Mouse (Mus musculus): ENCODE measurements around the gene Sapcd1. TPM values are rescaled to one million over a fixed set of nuclear protein-coding genes. Genes with fewer than 3 reads are reported as not detected.

The Sapcd1 gene
- polyA plus RNA-seq, 1 experiment from 2014 or later = 1.4 TPM

- H3K4me3 ChIP-seq = no peak overlapping the region
- WGBS = 92% methylated on average over 7 of the region's 7 CpGs
- no peak overlapping the region for H3K27ac ChIP-seq
- no peaks in the 10 kb centered on the region for H3K9me3 ChIP-seq (replicated peaks)
- no peak for DNase-seq (ENCODE audit: low spot score)
- no peaks in the 10 kb centered on the region for H3K36me3 ChIP-seq
- H3K27me3 ChIP-seq (ENCODE audit: low read depth, poor library complexity, severe bottlenecking) = peaks cover 4% of the 10 kb centered on the region; the same call in 1 of the 2 replicates
- peaks cover 27% of the 10 kb centered on the region for H3K4me1 ChIP-seq
Observed at GRCm38 (mm10) chr17:35031880-35032279, 4.1 kb upstream of the Sapcd1 start.

- Histone ChIP-seq H3K9me3 (replicated peaks) (no peaks in the 10 kb centered on the region), H3K27ac (peak overlapping the region; percentile 21; the same call in 1 of the 2 replicates), H3K36me3 (no peaks in the 10 kb centered on the region), H3K27me3 (ENCODE audit: low read depth, poor library complexity, severe bottlenecking) (peaks cover 4% of the 10 kb centered on the region; the same call in 1 of the 2 replicates), H3K4me3 (no peak overlapping the region), H3K4me1 (peaks cover 30% of the 10 kb centered on the region)
- WGBS = 90% methylated on average over 11 of the region's 11 CpGs
- DNase-seq (ENCODE audit: low spot score) = peak; percentile 27
Observed at GRCm38 (mm10) chr17:35031272-35031671, 3.5 kb upstream of the Sapcd1 start.

GRCm38 (mm10) chr17:35029691-35030532 lies 2.1 kb upstream of the Sapcd1 start:
- Histone ChIP-seq H3K4me3 (0 out of 2 replicates have a peak overlapping the region, but pooled peaks have one; percentile 3), H3K36me3 (no peaks in the 10 kb centered on the region), H3K9me3 (replicated peaks) (no peaks in the 10 kb centered on the region), H3K27me3 (ENCODE audit: low read depth, poor library complexity, severe bottlenecking) (peaks cover 4% of the 10 kb centered on the region; the same call in 1 of the 2 replicates), H3K27ac (0 out of 2 replicates have a peak overlapping the region, but pooled peaks have one; percentile 9), H3K4me1 (peaks cover 35% of the 10 kb centered on the region)
- WGBS = 38% methylated on average over 19 of the region's 19 CpGs
- DNase-seq (ENCODE audit: low spot score) = peak; percentile 43

- Histone ChIP-seq H3K36me3 (no peaks in the 10 kb centered on the region), H3K4me1 (peaks cover 51% of the 10 kb centered on the region), H3K27me3 (ENCODE audit: low read depth, poor library complexity, severe bottlenecking) (peaks cover 4% of the 10 kb centered on the region; the same call in 1 of the 2 replicates), H3K9me3 (replicated peaks) (no peaks in the 10 kb centered on the region), H3K27ac (no peak overlapping the region), H3K4me3 (no peak overlapping the region)
- 85% methylated on average over 2 of the region's 2 CpGs for WGBS
- no peak for DNase-seq (ENCODE audit: low spot score)
Observed at GRCm38 (mm10) chr17:35028315-35028714, 499 bp upstream of the Sapcd1 start.

- no peaks in the 10 kb centered on the region for H3K36me3 ChIP-seq
Observed at GRCm38 (mm10) chr17:35026206-35026605, 1.6 kb downstream of the Sapcd1 start.

GRCm38 (mm10) chr17:35024691-35025488 lies 2.9 kb downstream of the Sapcd1 start:
- no peaks in the 10 kb centered on the region for H3K27me3 ChIP-seq (ENCODE audit: low read depth, poor library complexity, severe bottlenecking)
- H3K4me1 ChIP-seq = peaks cover 58% of the 10 kb centered on the region
- H3K9me3 ChIP-seq (replicated peaks) = no peaks in the 10 kb centered on the region
- H3K4me3 ChIP-seq = no peak overlapping the region
- peak overlapping the region; percentile 69 for H3K27ac ChIP-seq
- H3K36me3 ChIP-seq = no peaks in the 10 kb centered on the region
- DNase-seq (ENCODE audit: low spot score) = no peak
- 64% methylated on average over 10 of the region's 10 CpGs for WGBS

More at GRCm38 (mm10) chr17:35026206-35026605, 1.6 kb downstream of the Sapcd1 start:
- H3K27me3 ChIP-seq (ENCODE audit: low read depth, poor library complexity, severe bottlenecking) = peaks cover 3% of the 10 kb centered on the region; the same call in 1 of the 2 replicates
- H3K9me3 ChIP-seq (replicated peaks) = no peaks in the 10 kb centered on the region
- peak; percentile 29 for DNase-seq (ENCODE audit: low spot score)
- H3K27ac ChIP-seq = 0 out of 2 replicates have a peak overlapping the region, but pooled peaks have one; percentile 71
- peaks cover 63% of the 10 kb centered on the region for H3K4me1 ChIP-seq
- no peak overlapping the region for H3K4me3 ChIP-seq
- WGBS = 88% methylated on average over 5 of the region's 5 CpGs

- peaks cover 51% of the 10 kb centered on the region for H3K4me1 ChIP-seq
- peak overlapping the region; percentile 69 for H3K27ac ChIP-seq
- 73% methylated on average over 13 of the region's 13 CpGs for WGBS
- H3K27me3 ChIP-seq (ENCODE audit: low read depth, poor library complexity, severe bottlenecking) = no peaks in the 10 kb centered on the region
- peak; percentile 28 for DNase-seq (ENCODE audit: low spot score)
- H3K9me3 ChIP-seq (replicated peaks) = no peaks in the 10 kb centered on the region
- no peak overlapping the region for H3K4me3 ChIP-seq
- no peaks in the 10 kb centered on the region for H3K36me3 ChIP-seq
Observed at GRCm38 (mm10) chr17:35024261-35024660, 3.6 kb downstream of the Sapcd1 start.

GRCm38 (mm10) chr17:35023756-35024155 lies 4.1 kb downstream of the Sapcd1 start:
- WGBS = 78% methylated on average over 4 of the region's 4 CpGs
- H3K27ac ChIP-seq = peak overlapping the region; percentile 69
- no peaks in the 10 kb centered on the region for H3K9me3 ChIP-seq (replicated peaks)
- peaks cover 46% of the 10 kb centered on the region for H3K4me1 ChIP-seq
- H3K36me3 ChIP-seq = no peaks in the 10 kb centered on the region
- H3K27me3 ChIP-seq (ENCODE audit: low read depth, poor library complexity, severe bottlenecking) = no peaks in the 10 kb centered on the region
- peak; percentile 29 for DNase-seq (ENCODE audit: low spot score)
- 0 out of 2 replicates have a peak overlapping the region, but pooled peaks have one; percentile 4 for H3K4me3 ChIP-seq

- H3K27me3 ChIP-seq (ENCODE audit: low read depth, poor library complexity, severe bottlenecking) = no peaks in the 10 kb centered on the region
- H3K4me1 ChIP-seq = peaks cover 46% of the 10 kb centered on the region
- H3K36me3 ChIP-seq = peaks cover 3% of the 10 kb centered on the region
- peak overlapping the region; percentile 69; the same call in 1 of the 2 replicates for H3K27ac ChIP-seq
- no peak overlapping the region for H3K4me3 ChIP-seq
- H3K9me3 ChIP-seq (replicated peaks) = no peaks in the 10 kb centered on the region
- 83% methylated on average over 5 of the region's 5 CpGs for WGBS
- DNase-seq (ENCODE audit: low spot score) = no peak
Observed at GRCm38 (mm10) chr17:35023221-35023620, 4.6 kb downstream of the Sapcd1 start.

GRCm38 (mm10) chr17:35022541-35023060 lies 5.2 kb downstream of the Sapcd1 start:
- 96% methylated on average over 8 of the region's 8 CpGs for WGBS
- H3K27ac ChIP-seq = peak overlapping the region; percentile 21; the same call in 1 of the 2 replicates

GRCm38 (mm10) chr17:35021842-35022477 lies 5.9 kb downstream of the Sapcd1 start:
- H3K4me1 ChIP-seq = peaks cover 39% of the 10 kb centered on the region
- H3K9me3 ChIP-seq (replicated peaks) = no peaks in the 10 kb centered on the region
- 0 out of 2 replicates have a peak overlapping the region, but pooled peaks have one; percentile 21 for H3K27ac ChIP-seq
- H3K4me3 ChIP-seq = no peak overlapping the region; the same call in 1 of the 2 replicates
- H3K27me3 ChIP-seq (ENCODE audit: low read depth, poor library complexity, severe bottlenecking) = no peaks in the 10 kb centered on the region
- peaks cover 15% of the 10 kb centered on the region for H3K36me3 ChIP-seq
- peak; percentile 27 for DNase-seq (ENCODE audit: low spot score)
- 76% methylated on average over 6 of the region's 6 CpGs for WGBS

More at GRCm38 (mm10) chr17:35022541-35023060, 5.2 kb downstream of the Sapcd1 start:
- H3K27me3 ChIP-seq (ENCODE audit: low read depth, poor library complexity, severe bottlenecking) = no peaks in the 10 kb centered on the region
- peaks cover 8% of the 10 kb centered on the region for H3K36me3 ChIP-seq
- DNase-seq (ENCODE audit: low spot score) = peak; percentile 28
- peaks cover 45% of the 10 kb centered on the region for H3K4me1 ChIP-seq
- H3K4me3 ChIP-seq = no peak overlapping the region
- no peaks in the 10 kb centered on the region for H3K9me3 ChIP-seq (replicated peaks)

Data from limb, embryonic 10.5 days (tissue).